Mouse (Mus musculus) bone marrow macrophage, adult 2 months (primary cell): ENCODE results near the gene Plch2.

Source experiments
- CTCF ChIP-seq: IDR thresholded peaks from 2 replicates; pipeline ENCODE4 v1.5.1; 2012; ENCODE audit warnings: low read depth, mild to moderate bottlenecking, low read length, moderate library complexity
- POLR2A ChIP-seq: IDR thresholded peaks from 2 replicates; pipeline ENCODE4 v1.6.1; 2012; ENCODE audit warnings: mild to moderate bottlenecking, low read depth, low read length, borderline replicate concordance

DNA sequence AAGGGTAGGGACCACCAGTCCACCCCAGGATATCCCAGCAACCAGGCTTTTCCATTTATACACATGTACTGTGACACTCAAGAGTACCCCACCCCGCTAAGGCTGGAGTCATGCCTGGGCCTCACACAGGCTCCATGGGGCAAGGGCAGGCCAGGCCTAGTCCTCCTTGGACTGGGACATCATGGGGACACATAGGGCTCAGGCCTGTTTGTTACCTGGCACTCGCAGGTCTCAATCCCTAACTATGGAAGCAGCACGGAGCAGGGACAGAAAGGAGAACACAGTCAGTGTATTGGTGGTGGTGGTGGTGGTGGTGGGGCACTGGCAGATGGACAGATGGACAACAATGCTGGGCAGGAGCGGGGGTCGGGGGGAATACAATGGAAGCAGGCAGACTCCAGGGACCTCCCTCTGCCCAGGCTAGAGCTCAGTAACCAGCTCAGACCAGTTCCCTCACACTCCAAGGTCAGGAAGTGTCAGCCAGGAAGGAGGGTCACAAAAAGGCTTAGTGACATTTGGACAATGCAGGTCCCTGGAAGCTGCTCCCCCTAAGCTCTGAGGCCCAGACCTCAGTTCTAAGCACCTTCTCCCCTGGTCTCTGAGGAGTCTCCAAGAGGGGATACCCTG is 71.3 kb downstream of the Plch2 start:
- TF ChIP-seq POLR2A (no peak), CTCF (no peak)
